Mouse (Mus musculus) cerebellum, postnatal 4 days (tissue): ENCODE results near the gene Gpr3.

Experiments
- DNase-seq, 2 experiments: peaks; one replicate each; pipeline ENCODE4 v3.0.0; 2022; ENCODE audit warnings: low spot score in 2 of 2, mixed read lengths in 1 of 2

The Gpr3 gene

DNA sequence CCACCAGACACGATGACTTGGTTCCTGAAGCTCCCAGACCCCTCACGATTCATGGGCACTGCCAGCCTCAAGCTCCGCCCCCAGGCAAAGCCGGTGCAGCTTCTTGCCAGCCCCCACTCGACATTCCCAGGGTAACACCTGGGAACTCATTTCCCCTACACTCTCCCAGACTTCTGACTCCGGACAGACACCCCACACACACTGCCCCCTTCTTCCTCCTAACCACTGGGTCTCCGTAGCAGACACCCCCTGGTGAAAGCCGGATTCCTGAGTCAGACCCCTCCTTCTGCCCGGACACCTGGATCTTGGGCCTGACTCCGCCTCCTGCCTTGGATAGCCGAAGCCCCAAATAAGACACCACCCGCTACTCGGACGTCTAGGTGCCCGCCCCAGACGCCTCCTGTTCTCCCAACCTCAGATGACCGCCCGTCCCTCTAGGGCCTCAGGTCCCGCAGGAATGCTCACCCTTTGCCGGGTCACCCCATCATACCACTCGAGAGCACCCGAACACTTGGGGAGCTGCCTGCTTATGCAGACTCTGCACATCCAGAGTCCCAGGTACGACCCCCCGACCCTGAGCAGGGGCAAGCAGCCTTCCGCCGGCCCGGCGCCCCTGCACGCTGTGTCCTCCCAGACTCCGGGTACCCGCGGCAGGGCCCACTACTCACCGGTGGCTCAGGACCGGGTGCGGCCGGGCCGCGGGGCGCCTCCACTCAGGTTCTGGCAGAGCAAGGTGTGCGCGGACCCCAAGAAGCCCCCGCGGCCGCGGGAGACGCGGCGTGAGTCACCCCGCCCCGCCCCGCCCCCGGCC, at the start of gene Gpr3, which contains the start of gene Cd164l2:
Gpr3 (minus strand) TSS at position 786 of the 811 bp plus-strand sequence.
Cd164l2 (plus strand) TSS at position 381 of the 811 bp plus-strand sequence.
- DNase-seq, result no peak

DNA sequence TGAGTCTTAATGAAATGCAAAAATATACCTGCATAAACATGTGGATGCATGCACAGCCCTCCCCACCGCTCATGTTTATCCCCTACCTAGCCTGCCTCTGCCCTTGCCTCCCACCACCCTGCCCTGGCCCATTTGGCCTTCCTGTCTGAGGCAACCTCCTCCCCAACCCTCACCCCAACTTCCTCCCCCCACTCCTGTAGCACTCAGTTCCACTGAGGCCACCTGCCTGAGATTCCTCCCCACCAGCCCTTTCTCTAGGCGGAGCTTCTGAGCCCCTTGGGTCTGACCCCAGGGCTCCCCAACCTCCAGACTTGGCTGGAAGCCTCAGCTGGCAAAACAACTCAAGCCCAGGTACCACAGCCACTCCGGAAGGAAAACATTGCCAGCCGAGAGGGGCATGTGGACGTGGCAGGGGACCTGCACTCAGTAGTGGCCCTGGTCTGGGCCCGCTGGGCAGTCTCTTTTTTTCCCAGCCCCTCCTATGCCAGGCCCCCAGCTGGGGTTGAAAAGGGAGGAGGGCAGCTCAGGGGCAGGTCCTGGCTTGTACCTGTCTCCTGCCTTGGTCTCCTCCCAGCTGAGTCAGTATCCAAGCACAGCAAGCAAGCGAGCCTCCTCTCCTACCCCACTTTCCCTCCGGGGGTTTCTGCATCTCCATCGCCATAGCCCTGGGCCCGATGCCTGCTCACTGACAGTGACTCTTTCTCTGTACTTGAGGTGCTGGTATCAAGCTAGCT, 49.5 kb upstream of the Gpr3 start:
- DNase-seq, result no peak

DNA sequence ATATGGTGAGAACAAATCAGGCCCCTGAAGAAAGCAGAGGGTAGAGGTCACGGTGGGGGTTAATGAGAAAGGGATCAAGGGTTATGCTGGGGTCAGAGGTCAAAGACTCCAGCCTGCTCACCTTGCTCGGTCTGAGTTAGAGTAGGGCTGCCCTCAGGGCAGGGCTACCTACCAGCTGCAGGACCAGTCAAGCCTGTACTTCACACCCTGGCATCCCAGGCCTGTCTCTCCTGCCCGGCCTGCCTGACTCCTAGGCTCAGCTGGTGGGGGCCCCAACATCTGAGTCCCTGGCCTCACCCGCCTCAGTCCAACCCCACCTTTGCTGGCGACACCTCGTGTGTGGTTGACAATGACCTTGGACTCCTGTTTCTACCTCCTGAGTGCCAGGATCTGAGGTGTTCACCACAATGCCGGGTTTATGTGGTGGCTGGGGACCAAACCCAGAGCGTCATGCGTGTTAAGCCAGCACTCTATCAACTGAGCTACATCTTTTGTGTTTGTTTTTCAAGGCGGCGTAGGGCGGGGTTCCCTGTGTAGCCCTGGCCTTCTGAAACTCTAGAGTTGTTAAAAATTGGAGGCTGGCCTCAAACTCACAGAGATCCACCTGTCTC, 45.6 kb upstream of the Gpr3 start:
- no peak for DNase-seq

DNA sequence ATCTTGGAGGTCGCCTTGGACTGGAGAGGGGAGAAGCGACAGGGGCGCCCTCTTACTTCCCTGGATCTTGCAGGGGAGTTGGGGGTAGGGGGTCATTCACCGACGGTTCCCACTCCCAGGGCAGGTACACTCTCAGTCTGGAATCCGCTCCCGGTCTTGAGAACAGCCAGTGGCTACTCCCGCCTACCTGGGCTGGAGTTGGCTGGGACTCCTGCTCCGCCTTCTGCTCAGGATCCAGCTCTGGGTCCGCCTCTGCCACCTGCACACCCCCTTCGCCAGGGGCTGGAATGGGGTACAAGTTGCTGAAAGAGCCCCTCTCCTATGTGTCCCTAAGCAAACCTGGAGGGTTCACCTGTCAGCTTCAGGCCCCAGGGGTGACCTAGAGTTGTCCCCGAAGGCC, 44.9 kb upstream of the Gpr3 start:
- DNase-seq, result no peak

DNA sequence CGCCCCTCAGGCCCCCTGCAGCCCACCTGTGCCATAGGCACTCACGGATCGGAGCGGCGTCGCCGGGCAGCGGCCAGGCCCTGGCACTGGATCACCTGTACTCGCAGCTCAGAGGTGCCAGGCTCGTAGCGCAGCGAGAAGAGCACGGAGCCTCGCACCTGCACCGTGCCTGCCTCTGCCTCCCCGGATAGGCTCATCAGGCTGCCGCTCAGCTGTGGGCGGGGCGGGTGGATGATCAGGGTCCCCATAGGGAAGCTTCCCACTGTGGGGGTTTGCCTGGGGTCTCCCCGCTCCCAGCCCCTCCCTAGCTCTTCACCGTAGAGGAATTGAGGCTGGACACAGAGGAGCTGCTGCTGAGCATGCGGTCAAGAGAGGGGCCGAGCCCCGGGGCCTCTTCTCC, 44.5 kb upstream of the Gpr3 start:
- no peak for DNase-seq

DNA sequence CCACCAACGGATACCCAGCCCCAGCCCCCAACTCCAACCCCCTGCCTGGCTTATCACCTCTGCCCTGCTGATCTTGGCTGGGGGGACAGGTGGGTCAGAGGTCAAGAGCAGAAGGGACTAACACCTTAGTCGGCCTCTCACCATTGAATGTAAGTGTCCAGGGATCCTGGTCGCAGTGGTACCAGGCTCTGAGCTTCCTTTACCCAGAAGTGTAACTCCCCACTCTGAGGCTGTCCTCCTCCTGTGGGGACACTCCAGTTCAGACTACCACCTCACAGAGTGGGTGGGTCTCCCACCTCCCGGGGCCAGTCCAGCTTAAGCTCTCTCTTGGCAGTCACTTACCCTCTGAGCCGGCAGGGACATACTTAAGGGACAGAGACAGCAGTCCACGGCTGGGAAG, 43.1 kb upstream of the Gpr3 start:
- DNase-seq, result no peak

DNA sequence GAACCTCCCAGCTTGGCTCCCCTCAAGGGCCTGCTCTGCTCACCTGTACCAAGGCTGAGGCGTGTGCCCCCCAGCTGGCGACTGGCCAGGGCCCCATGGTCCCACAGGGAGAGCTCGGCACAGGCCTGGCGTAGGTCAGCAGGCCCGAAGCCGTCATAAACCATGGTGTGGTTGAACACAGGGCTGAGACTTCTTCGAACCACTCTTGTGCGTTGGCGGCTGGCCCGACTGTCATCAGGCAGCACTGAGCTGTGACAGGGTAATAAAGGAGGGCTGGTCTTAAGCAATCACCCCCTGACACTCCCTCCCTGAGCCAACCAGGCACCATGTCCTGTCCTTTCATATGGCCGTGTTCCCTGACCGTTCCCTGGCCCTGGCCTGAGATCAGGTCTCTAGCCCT, 41.1 kb upstream of the Gpr3 start:
- DNase-seq, result no peak

DNA sequence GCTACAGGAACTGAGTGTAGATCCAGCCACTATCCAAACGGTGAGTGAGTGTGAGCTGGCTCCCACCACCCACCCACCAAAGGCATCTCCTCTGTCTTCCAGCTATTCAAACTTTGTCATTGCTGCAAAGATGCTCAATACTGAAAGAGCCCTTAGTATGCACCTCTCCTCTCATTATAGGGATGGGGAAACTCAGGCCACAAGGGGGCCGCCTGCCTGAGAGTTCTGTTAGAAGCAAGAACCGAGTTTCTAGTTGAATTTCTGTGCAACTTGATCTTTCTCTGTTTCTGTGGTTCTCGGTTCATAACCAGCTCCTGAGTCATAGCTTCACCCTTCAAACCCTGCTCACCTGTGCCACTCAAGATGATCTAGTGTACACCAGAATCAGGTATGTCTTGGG, 39.8 kb upstream of the Gpr3 start:
- DNase-seq, result no peak

DNA sequence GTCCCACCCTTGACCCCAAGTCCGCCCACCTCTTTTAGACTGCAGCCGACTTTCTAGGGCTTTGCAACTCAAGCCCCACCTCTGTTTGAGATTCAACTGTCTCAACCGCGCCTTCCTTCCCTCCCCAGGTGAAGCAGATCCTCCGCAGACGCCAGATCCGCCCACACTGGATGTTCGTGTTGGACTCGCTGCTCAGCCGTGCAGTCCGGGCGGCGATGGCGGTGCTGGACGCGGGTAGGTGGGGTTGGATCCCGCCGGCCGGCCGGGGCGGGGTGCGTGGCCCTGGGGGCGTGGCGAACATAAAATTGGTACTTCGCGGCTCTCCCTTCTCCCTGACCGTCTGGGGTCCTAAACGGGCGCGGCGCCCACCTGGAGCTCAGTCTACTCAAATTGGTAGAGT, 38.9 kb upstream of the Gpr3 start:
- no peak for DNase-seq

DNA sequence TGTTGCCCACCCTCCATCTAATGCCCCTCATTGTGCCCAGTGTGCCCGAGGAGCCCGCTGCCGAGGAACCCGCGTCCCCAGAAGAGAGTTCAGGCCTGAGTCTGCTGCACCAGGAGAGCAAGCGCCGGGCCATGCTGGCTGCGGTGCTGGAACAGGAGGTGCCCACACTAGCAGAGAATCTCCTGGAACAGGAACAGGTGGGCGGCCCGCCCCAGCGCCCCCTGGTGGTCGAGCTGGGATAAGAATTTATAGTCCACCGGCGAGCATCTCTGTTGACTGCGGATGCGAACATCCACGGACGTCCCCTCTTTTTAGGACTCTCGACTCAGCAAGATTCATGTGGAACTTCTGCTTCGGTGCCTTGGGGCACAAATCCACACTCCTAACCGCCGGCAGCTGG, 38.3 kb upstream of the Gpr3 start:
- DNase-seq, result peak; percentile 77 to 88

DNA sequence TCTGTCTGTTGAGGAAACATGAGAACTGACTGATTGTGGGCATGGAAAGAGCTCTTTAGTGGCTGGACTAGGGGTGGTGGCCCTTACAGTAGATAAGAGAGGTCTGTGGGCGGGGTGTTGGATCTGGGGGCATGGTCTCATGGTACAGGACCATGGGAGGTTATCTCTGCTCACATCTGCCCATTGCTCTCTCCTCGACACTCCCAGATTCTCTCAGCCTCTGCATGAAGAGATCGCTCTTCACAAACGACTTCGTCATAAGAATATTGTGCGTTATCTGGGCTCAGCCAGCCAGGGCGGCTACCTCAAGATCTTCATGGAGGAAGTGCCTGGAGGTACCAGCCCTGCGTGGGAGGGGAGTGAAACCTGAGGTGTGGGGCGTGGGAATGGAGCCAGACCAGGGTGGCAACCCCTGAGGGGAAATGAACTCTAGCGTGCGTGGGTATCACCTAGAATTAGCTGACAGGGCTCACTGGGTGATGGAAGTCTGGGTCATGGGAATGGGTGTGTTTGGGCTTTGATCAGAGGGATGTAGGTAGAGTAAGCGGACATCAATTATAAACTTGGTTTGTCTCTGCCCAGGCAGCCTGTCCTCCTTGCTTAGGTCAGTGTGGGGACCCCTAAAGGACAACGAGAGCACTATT, 35.6 kb upstream of the Gpr3 start:
- DNase-seq, result no peak

DNA sequence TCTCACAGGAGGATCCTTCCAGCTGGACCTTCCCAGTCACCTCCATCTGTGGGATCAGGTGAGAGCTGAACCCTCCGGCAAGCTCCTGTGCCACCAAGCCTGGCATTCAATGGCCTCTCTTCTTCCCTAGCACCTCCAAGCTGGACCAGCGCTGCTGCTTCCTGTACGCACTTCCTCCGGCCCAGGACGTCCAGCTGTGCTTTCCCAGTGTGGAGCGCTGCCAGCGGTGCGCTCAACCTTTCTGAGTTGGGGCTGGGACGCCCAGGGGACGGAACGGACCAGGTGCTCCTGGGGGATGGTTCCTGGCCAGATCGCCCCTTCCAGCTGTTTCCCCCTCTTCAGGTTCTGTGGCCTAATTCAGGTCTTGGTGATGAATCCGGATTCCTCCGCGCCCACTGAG, 34.7 kb upstream of the Gpr3 start:
- DNase-seq, result no peak

DNA sequence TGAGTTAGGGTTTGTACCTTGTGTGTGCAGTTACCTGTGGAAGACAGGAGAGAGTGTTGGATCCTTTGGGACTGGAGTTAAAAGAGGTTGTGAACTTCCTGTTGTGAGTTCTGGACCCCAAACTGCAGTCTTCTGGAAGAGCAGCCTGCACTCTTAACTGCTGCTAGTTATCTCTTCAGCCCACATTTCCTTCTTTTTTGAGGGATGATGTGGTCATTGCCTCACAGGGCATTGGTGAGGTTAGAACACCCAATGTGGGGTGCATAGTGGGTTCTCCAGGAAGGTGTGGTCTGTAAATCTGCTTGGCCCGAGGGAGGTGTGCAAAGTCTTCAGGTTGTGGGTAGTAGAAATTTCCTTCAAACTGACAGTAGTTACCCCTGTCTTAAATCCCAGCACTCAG, 32.0 kb upstream of the Gpr3 start:
- no peak for DNase-seq

DNA sequence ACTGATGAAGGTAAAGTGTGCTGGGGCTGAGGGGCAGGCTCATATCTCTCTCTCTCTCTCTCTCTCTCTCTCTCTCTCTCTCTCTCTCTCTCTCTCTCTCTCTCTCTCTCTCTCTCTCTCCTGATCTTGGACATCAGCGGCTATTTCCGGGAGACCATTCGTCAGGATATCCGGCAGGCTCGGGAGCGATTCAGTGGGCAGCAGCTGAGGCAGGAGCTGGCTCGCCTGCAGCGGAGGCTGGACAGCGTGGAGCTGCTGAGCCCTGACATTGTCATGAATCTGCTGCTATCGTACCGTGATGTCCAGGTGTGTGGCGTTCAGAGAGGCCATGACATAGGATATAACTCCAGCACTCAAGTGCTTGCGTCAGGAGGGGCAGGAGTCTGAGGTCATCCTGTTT, 31.2 kb upstream of the Gpr3 start:
- no peak for DNase-seq

DNA sequence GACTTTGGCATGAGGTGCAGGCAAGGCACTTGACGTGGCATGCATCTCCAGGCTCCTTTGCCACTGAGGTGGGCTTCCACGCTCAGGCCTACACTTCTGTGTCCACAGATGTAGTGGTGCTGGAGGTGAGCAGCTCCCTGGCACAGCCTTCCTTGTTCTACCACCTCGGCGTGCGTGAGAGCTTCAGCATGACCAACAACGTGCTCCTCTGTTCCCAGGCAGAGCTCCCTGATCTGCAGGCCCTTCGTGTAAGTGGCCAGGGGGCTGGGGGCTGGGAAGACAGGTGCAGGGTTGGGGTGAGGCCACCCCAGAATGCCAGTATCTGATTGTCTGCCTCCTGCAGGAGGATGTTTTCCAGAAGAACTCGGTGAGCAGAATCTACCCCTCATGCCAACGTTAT, 30.4 kb upstream of the Gpr3 start:
- DNase-seq, result no peak

DNA sequence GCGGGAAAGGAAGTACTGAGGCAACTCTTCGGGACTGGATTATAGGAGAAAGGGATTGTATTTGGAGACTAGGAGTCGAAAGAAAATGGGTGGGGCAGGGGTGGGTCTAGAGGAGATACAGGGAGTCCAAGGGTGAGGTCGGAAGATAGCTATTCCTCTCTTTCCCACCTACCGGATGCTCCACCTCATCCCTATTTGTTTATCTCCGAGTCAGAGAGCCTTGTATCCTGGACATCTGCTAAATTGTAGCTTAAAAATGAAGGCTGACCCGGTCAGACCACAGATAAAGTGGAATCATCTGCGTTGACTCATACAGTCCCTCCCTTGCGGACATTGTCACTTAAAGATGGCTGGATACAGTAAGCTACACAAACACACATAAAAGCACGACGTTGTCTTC, 29.6 kb upstream of the Gpr3 start:
- DNase-seq, result no peak

DNA sequence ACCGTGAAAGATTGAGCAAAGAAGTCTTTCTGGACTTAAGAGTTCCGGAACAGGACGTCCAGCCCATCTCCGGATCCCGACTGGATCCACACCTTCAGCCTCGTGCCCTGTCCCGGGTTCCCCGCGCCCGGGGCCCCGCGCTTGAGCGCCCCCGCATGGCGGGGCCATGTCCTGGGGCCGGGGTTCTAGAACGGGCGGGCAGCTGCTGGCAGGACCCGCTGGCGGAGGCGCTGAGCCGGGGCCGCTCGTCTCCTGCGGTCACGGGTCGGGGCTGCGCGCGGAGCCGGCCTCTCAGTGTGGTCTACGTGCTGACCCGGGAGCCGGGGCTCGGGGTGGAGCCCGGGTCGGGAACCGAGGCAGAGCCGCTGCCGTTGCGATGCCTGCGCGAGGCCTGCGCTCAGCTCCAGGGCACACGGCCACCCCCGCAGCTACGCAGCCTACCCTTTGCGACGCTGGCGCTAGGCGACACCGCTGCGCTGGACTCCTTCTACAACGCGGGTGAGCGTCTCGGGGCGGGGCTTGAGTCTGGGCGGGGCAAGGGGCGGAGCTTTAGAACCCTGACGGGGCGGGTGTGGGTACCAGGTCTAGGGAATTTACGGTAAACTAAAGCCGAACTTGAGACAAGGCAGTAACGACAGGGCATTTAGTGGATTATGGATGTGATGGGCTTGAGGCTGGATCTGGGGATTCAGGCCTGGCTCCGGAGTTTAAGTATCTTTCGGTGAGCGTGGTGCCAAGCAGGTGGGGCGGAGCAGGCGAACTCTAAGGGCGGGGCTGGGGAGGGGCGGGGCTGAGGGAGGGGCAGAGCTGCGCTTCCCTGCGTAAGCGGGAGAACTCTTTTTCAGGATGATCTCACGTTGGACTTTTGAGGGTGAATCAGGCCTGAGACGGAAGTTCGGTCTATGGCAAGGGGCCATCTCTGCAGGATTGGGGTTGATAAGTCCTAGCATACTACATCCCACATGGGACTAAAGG, 28.9 kb upstream of the Gpr3 start:
- DNase-seq, result peak; percentile 58 to 84

DNA sequence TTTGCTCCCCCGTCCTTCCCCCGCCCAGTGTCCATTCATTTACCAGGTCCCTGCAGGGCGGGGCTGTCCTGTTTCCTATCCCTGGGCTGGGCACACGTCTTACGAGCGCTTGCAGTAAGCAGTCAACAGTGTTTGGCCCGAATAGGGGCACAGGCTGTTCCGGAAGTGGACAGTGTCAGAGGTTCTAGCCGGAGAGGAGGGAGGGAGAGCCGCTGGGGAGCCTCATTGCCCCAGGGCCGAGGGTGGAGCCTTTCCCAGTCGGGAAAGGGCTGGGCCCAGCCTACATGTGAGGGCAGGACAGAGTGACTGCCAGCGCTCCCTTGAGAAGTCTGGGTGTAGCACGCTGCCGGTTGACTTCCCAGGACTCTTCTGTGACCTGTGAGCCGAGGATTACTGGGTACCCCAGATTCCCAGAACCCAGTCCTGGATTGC, 28.2 kb upstream of the Gpr3 start, which contains the start of gene Map3k6:
Map3k6 (plus strand) TSS at position 329 of the 432 bp plus-strand sequence.
- DNase-seq, result no peak

DNA sequence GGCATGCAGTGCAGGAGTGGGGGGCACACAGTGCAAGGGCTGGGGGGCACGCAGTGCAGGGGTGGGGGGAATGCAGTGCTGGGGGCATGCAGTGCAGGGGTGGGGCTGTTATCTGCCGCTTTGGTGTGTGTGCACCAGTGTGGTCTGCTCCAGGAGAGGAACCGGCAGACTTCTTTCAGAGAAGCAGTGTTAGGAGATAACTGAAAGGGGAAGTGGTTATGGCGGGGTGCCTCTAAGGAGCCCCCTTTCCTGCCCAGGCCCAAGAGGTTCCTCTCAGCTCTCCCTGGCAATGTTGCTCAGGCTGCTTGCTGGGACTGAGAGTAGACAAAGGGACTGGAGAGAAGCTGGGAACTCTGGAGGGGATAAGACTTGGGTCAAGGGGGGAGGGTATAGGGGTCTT, 25.6 kb upstream of the Gpr3 start:
- no peak for DNase-seq

DNA sequence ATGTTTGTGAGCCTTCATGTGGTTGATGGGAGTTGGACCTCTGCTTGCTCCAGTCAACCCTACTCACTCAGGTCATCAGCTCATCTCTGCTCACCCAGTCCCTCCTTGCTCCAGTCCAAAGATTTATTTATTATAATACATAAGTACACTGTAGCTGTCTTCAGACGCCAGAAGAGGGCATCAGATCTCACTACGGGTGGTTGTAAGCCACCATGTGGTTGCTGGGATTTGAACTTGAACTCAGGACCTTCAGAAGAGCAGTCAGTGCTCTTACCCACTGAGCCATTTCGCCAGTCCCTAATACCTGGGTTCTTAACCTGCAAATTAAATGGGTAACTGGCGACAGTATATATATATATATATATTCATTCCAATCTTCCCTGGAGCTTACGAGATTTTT, 23.1 kb upstream of the Gpr3 start:
- DNase-seq, result no peak

DNA sequence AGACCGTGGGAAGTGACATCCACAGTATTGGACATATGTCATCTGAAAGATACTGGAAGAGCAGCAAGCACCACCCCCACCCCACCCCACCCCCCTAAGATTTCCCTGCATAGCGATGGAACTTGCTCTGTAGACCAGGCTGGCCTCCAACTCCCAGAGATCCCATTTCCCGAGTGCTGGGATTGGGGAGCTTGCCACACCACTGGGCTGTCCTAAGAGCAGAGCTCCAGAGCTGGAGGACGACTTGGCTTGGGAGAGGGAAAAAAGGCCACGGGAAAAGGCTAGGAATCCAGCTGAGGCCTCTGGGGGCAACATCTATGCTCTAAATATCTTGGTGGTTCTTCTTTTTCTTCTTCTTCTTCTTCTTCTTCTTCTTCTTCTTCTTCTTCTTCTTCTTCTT, 22.4 kb upstream of the Gpr3 start:
- no peak for DNase-seq
